Mouse (Mus musculus) stomach, postnatal 0 days (tissue): ENCODE measurements at regions not wholly inside any gene's neighbourhood (a gene's known extent, or its start where the extent isn't known, plus 50 kb on each side); places are given as distances from the start of the nearest gene placed in this dataset.

Experiments used
- ATAC-seq: fragments of 200-750 bp; cut with Nextera tagmentation; 2 replicates; pipeline ENCODE4 v1.8.0; 2017; ENCODE audit not compliant: low FRiP score, low TSS enrichment
- DNase-seq: peaks from one replicate; pipeline ENCODE4 v3.0.0-alpha.2; 2016; ENCODE audit warnings: low spot score
- H3K27ac ChIP-seq: fragments of 300-500 bp; sonication (generic); replicated peaks from 2 replicates; pipeline ENCODE4 v1.5.1; 2014; ENCODE audit warnings: mild to moderate bottlenecking, control low read depth
- H3K27me3 ChIP-seq: fragments of 300-500 bp; sonication (generic); 2 replicates; pipeline ENCODE4 v1.6.1; 2014; ENCODE audit warnings: low read length; ENCODE audit not compliant: control insufficient read depth, insufficient read depth
- H3K36me3 ChIP-seq: fragments of 300-500 bp; sonication (generic); 2 replicates; pipeline ENCODE4 v1.6.1; 2014; ENCODE audit warnings: low read length, mixed read lengths; ENCODE audit not compliant: control insufficient read depth, insufficient read depth
- H3K4me1 ChIP-seq: fragments of 300-500 bp; sonication (generic); replicated peaks from 2 replicates; pipeline ENCODE4 v1.6.1; 2014; ENCODE audit warnings: antibody characterized with exemption; ENCODE audit not compliant: control insufficient read depth, insufficient read depth
- H3K4me2 ChIP-seq: fragments of 300-500 bp; sonication (generic); replicated peaks from 2 replicates; pipeline ENCODE4 v1.6.1; 2014; ENCODE audit warnings: low read depth, mild to moderate bottlenecking, control low read depth, moderate library complexity
- H3K4me3 ChIP-seq: fragments of 300-500 bp; sonication (generic); 2 replicates; pipeline ENCODE4 v1.5.1; 2014; ENCODE audit warnings: low read depth, low read length, control low read depth
- H3K9ac ChIP-seq: fragments of 300-500 bp; sonication (generic); 2 replicates; pipeline ENCODE4 v1.6.1; 2014; ENCODE audit warnings: mild to moderate bottlenecking, low read length, control low read depth, mixed read lengths
- H3K9me3 ChIP-seq: fragments of 300-500 bp; sonication (generic); 2 replicates; pipeline ENCODE4 v1.6.1; 2016; ENCODE audit warnings: low read length; ENCODE audit not compliant: control insufficient read depth
- CTCF ChIP-seq: IDR thresholded peaks from 2 replicates; pipeline ENCODE4 v1.5.1; 2016; ENCODE audit warnings: antibody characterized with exemption, low read depth, mild to moderate bottlenecking, moderate library complexity
- EP300 ChIP-seq: optimal IDR thresholded peaks from 2 replicates; pipeline ENCODE3; 2016; ENCODE audit warnings: antibody characterized with exemption
- WGBS: fragments of 180-500 bp; shearing (Covaris S2); extraction: QIAGEN DNeasy Blood & Tissue Kit; methylation state at CpG from one replicate; pipeline ENCODE4 v1.1.7; 2014; 5-methylcytosine and 5-hydroxymethylcytosine counted together

DNA sequence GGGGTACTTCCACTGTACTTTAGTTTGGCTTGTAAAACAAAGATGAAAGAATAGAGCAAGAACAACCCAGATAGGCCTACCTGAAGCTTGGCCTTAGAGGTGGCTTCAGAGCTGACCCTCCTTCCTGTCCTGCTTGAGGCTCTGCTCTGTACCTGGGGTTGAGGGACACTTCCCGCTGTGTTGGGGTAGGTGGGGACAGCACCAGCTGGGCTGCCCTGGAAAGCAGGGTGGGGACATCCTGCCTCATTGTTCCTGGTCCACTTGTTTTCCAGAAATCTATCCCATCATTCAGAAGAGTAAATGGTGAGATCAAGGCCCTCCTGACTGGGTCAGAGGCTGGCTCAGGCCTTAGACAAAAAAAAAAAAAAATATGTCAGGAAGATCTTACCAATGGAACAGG is 141.9 kb downstream of the Zfp36l2 start:
- Histone ChIP-seq H3K9ac (no peak overlapping the region), H3K4me2 (no peak overlapping the region), H3K27me3 (no peaks in the 10 kb centered on the region), H3K27ac (peak overlapping the region; percentile 31; the same call in 1 of the 2 replicates), H3K36me3 (no peaks in the 10 kb centered on the region), H3K4me1 (peaks cover 6% of the 10 kb centered on the region; the same call in 1 of the 2 replicates), H3K9me3 (no peaks in the 10 kb centered on the region), H3K4me3 (no peak overlapping the region)
- TF ChIP-seq EP300 = no peak
- no peak for TF ChIP-seq CTCF
- WGBS = 71% methylated on average over 1 of the region's 1 CpGs
- ATAC-seq (no peak), DNase-seq (no peak)

DNA sequence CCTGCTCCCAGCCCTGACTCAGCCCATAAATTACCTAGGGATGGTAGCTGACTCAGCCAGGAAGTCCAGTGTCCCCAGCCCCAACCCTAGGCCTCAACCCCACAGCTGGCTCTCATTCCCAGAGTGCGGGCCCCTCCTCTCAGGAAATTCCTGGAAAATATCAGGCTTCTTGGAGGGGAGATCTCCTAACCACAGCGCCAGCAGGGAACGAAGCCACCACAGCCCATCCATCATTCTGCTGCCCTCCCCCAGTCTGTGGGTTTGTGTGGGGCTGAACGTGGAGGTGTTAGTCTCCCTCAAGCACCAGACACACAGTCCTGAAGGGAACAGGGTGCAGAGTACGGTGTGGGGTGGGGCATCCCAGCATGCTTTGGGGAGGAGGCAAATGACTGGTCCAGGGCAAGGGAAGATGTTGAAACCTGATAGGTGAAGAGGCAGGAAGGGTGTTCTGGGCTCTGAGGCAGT is 143.2 kb downstream of the Zfp36l2 start:
- WGBS = 10% methylated on average over 5 of the region's 5 CpGs
- DNase-seq (peak; percentile 58), ATAC-seq (peak; percentile 85)
- Histone ChIP-seq H3K4me2 (no peak overlapping the region), H3K27ac (peak overlapping the region; percentile 73; the same call in 1 of the 2 replicates), H3K9ac (no peak overlapping the region), H3K4me1 (peaks cover 6% of the 10 kb centered on the region; the same call in 1 of the 2 replicates), H3K4me3 (no peak overlapping the region), H3K27me3 (no peaks in the 10 kb centered on the region), H3K36me3 (no peaks in the 10 kb centered on the region), H3K9me3 (no peaks in the 10 kb centered on the region)
- no peak for TF ChIP-seq EP300
- no peak for TF ChIP-seq CTCF

- DNase-seq = no peak
- Histone ChIP-seq H3K27me3 (no peaks in the 10 kb centered on the region), H3K4me3 (no peak overlapping the region), H3K9ac (no peak overlapping the region), H3K4me2 (no peak overlapping the region), H3K4me1 (peaks cover 6% of the 10 kb centered on the region; the same call in 1 of the 2 replicates), H3K36me3 (no peaks in the 10 kb centered on the region), H3K27ac (no peak overlapping the region), H3K9me3 (no peaks in the 10 kb centered on the region)
- WGBS = 90% methylated on average over 2 of the region's 2 CpGs
- no peak for TF ChIP-seq CTCF
- no peak for TF ChIP-seq EP300
- ATAC-seq = no peak
Observed at GRCm38 (mm10) chr17:84043102-84043501, 144.6 kb downstream of the Zfp36l2 start.

DNA sequence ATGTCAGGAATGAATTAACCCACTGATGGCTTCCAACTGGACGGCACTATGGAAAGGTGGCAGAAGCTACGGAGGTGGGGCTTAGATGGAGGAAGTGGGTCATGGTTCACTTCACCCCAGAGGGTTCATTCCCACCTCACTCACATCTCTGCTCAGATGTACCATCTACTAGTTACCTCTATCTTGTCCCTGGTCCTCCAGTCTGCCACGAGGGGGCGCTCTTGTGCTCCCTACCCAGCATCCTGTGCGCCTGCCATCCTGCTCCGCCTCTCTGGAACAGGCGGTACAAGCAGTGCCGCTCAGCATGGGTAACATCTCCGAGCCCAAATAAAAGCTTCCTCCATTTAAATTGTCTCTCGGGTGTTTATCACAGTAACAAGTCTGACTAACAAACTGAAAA is 148.3 kb downstream of the Zfp36l2 start:
- H3K4me1 ChIP-seq = no peaks in the 10 kb centered on the region; the same call in 1 of the 2 replicates

GRCm38 (mm10) chr17:84037580-84038304 is 150.0 kb downstream of the Zfp36l2 start:
- Histone ChIP-seq H3K4me2 (no peak overlapping the region), H3K9ac (no peak overlapping the region; the same call in 1 of the 2 replicates), H3K4me3 (no peak overlapping the region), H3K4me1 (no peaks in the 10 kb centered on the region; the same call in 1 of the 2 replicates), H3K9me3 (no peaks in the 10 kb centered on the region), H3K27ac (0 out of 2 replicates have a peak overlapping the region, but pooled peaks have one; percentile 14), H3K27me3 (no peaks in the 10 kb centered on the region), H3K36me3 (no peaks in the 10 kb centered on the region)
- TF ChIP-seq CTCF = no peak
- no peak for TF ChIP-seq EP300
- ATAC-seq (peak; percentile 49; the same call in 1 of the 2 replicates), DNase-seq (no peak)
- WGBS = 48% methylated on average over 11 of the region's 11 CpGs

More for the DNA sequence above, 148.3 kb downstream of the Zfp36l2 start:
- Histone ChIP-seq H3K27me3 (no peaks in the 10 kb centered on the region), H3K9me3 (no peaks in the 10 kb centered on the region), H3K4me2 (no peak overlapping the region), H3K27ac (no peak overlapping the region), H3K4me3 (no peak overlapping the region), H3K9ac (no peak overlapping the region), H3K36me3 (no peaks in the 10 kb centered on the region)
- 84% methylated on average over 10 of the region's 10 CpGs for WGBS
- DNase-seq (no peak), ATAC-seq (no peak)
- TF ChIP-seq CTCF (peak; percentile 54), EP300 (no peak)

DNA sequence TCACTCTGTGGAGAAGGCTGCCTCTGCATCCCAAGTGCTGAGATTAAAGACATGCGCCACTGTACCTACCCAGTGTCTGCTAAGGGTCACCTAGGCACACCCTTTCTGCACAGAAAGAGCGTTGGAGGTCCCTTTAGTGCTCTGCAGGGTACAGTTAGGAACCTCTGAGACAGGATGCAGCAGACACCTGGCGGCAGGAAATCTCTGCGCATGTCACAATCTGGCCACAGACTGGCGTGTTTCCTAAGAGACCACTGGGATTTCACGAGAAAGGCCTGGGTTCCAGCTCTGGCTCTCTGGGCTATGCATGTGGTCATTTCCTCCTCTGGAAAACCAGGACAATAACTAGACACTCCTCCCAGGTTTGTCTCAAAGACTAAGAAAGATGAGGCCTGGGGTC is 151.7 kb downstream of the Zfp36l2 start:
- 79% methylated on average over 6 of the region's 6 CpGs for WGBS
- H3K9me3 ChIP-seq = no peaks in the 10 kb centered on the region
- TF ChIP-seq CTCF = no peak
- no peak for TF ChIP-seq EP300
- H3K4me2 ChIP-seq = no peak overlapping the region
- H3K27ac ChIP-seq = no peak overlapping the region
- H3K9ac ChIP-seq = no peak overlapping the region
- no peaks in the 10 kb centered on the region for H3K36me3 ChIP-seq
- DNase-seq = no peak
- no peak for ATAC-seq
- no peaks in the 10 kb centered on the region for H3K27me3 ChIP-seq
- no peaks in the 10 kb centered on the region; the same call in 1 of the 2 replicates for H3K4me1 ChIP-seq
- H3K4me3 ChIP-seq = no peak overlapping the region
